Mouse (Mus musculus) retina, postnatal 1 day (tissue): ENCODE measurements around the gene Runx2.

Experiments
- DNase-seq: peaks from one replicate; pipeline ENCODE4 v3.0.0-alpha.2; 2012

Runx2 gene

GRCm38 (mm10) chr17:44766975-44767374 lies 47.6 kb downstream of the Runx2 start:
- DNase-seq, result no peak

- DNase-seq, result no peak
Observed at GRCm38 (mm10) chr17:44766318-44766717, 48.3 kb downstream of the Runx2 start.

GRCm38 (mm10) chr17:44745378-44745777 lies 69.2 kb downstream of the Runx2 start:
- DNase-seq, result no peak

GRCm38 (mm10) chr17:44743780-44744179 lies 70.8 kb downstream of the Runx2 start:
- no peak for DNase-seq

GRCm38 (mm10) chr17:44742246-44742645 lies 72.4 kb downstream of the Runx2 start:
- DNase-seq, result no peak

GRCm38 (mm10) chr17:44738121-44738637 lies 76.4 kb downstream of the Runx2 start:
- peak; percentile 34 for DNase-seq

GRCm38 (mm10) chr17:44737275-44738120 lies 77.1 kb downstream of the Runx2 start:
- peak; percentile 35 for DNase-seq

GRCm38 (mm10) chr17:44735991-44736561 lies 78.5 kb downstream of the Runx2 start:
- peak; percentile 83 for DNase-seq

- peak; percentile 61 for DNase-seq
Observed at GRCm38 (mm10) chr17:44735223-44735990, 79.2 kb downstream of the Runx2 start.

- peak; percentile 61 for DNase-seq
Observed at GRCm38 (mm10) chr17:44734501-44735222, 79.9 kb downstream of the Runx2 start.

GRCm38 (mm10) chr17:44733544-44734310 lies 80.9 kb downstream of the Runx2 start:
- peak; percentile 30 for DNase-seq

- no peak for DNase-seq
Observed at GRCm38 (mm10) chr17:44728464-44728863, 86.1 kb downstream of the Runx2 start.

GRCm38 (mm10) chr17:44727675-44728074 lies 86.9 kb downstream of the Runx2 start:
- DNase-seq, result no peak

- DNase-seq, result no peak
Observed at GRCm38 (mm10) chr17:44724805-44725480, 89.7 kb downstream of the Runx2 start.

- DNase-seq, result no peak
Observed at GRCm38 (mm10) chr17:44724255-44724654, 90.3 kb downstream of the Runx2 start.

GRCm38 (mm10) chr17:44722103-44722792 lies 92.3 kb downstream of the Runx2 start:
- DNase-seq, result no peak

GRCm38 (mm10) chr17:44718591-44718990 lies 96.0 kb downstream of the Runx2 start:
- no peak for DNase-seq

- DNase-seq, result no peak
Observed at GRCm38 (mm10) chr17:44718036-44718435, 96.6 kb downstream of the Runx2 start.

- no peak for DNase-seq
Observed at GRCm38 (mm10) chr17:44714116-44714515, 100.5 kb downstream of the Runx2 start.

GRCm38 (mm10) chr17:44713404-44713803 lies 101.2 kb downstream of the Runx2 start:
- no peak for DNase-seq
